Mouse (Mus musculus): ENCODE measurements around the gene Ssx2ip. TPM values are rescaled to one million over a fixed set of nuclear protein-coding genes. Genes with fewer than 3 reads are reported as not detected.

Gene Ssx2ip
- 23.2 and 30.0 TPM in 2 replicates for polyA plus RNA-seq (2016; fragmentation: Nextera tagmentation; extraction: Ambion mirVana)

GRCm38 (mm10) chr3:146404311-146405201 lies at the start of gene Ssx2ip:
TSS of gene Ssx2ip (plus strand) at chr3:146404642.
- H3K4me1 ChIP-seq, result peaks cover 29% of the 10 kb centered on the region
- 0 out of 2 replicates have a peak, but pooled peaks cover 4% of the 10 kb centered on the region for H3K36me3 ChIP-seq
- H3K9ac ChIP-seq (replicated peaks), result peak within 1 kb of the TSS; percentile 91
- peak within 1 kb of the TSS; percentile 70 for H3K4me2 ChIP-seq (replicated peaks)
- peak; percentile 99 for ATAC-seq (ENCODE audit: low FRiP score, low read depth)
- peak within 1 kb of the TSS; percentile 75 for H3K4me3 ChIP-seq
- H3K27me3 ChIP-seq, result no peaks in the 10 kb centered on the region
- H3K9me3 ChIP-seq, result no peaks in the 10 kb centered on the region
- under 1% methylated on average over 92 of the region's 100 CpGs for WGBS
- peak within 1 kb of the TSS; percentile 86 for H3K27ac ChIP-seq (replicated peaks)

- no peak for ATAC-seq (ENCODE audit: low FRiP score, low read depth)
- Histone ChIP-seq H3K27me3 (no peaks in the 10 kb centered on the region), H3K9ac (replicated peaks) (no peak overlapping the region), H3K4me2 (replicated peaks) (no peak overlapping the region), H3K4me1 (no peaks in the 10 kb centered on the region), H3K36me3 (no peaks in the 10 kb centered on the region), H3K27ac (replicated peaks) (no peak overlapping the region), H3K4me3 (no peak overlapping the region), H3K9me3 (no peaks in the 10 kb centered on the region)
- WGBS, result 85% methylated on average over 3 of the region's 3 CpGs
Observed at GRCm38 (mm10) chr3:146355146-146355545, 49.3 kb upstream of the Ssx2ip start.

GRCm38 (mm10) chr3:146365471-146365870 lies 39.0 kb upstream of the Ssx2ip start:
- Histone ChIP-seq H3K4me1 (no peaks in the 10 kb centered on the region), H3K27me3 (no peaks in the 10 kb centered on the region; the same call in 1 of the 2 replicates), H3K4me3 (no peak overlapping the region), H3K36me3 (no peaks in the 10 kb centered on the region), H3K4me2 (replicated peaks) (no peak overlapping the region), H3K9me3 (no peaks in the 10 kb centered on the region), H3K27ac (replicated peaks) (no peak overlapping the region), H3K9ac (replicated peaks) (no peak overlapping the region)
- 94% methylated on average over 9 of the region's 9 CpGs for WGBS
- no peak for ATAC-seq (ENCODE audit: low FRiP score, low read depth)

GRCm38 (mm10) chr3:146367058-146367457 lies 37.4 kb upstream of the Ssx2ip start:
- Histone ChIP-seq H3K4me3 (no peak overlapping the region), H3K27me3 (no peaks in the 10 kb centered on the region; the same call in 1 of the 2 replicates), H3K9ac (replicated peaks) (no peak overlapping the region), H3K4me1 (no peaks in the 10 kb centered on the region), H3K4me2 (replicated peaks) (no peak overlapping the region), H3K9me3 (no peaks in the 10 kb centered on the region), H3K27ac (replicated peaks) (no peak overlapping the region), H3K36me3 (no peaks in the 10 kb centered on the region)
- 96% methylated on average over 2 of the region's 2 CpGs for WGBS
- no peak for ATAC-seq (ENCODE audit: low FRiP score, low read depth)

GRCm38 (mm10) chr3:146370553-146371095 lies 33.8 kb upstream of the Ssx2ip start:
- Histone ChIP-seq H3K4me2 (replicated peaks) (no peak overlapping the region), H3K27ac (replicated peaks) (no peak overlapping the region), H3K4me1 (peaks cover 13% of the 10 kb centered on the region; the same call in 1 of the 2 replicates), H3K36me3 (no peaks in the 10 kb centered on the region), H3K27me3 (peaks cover 18% of the 10 kb centered on the region; the same call in 1 of the 2 replicates), H3K9me3 (no peaks in the 10 kb centered on the region), H3K9ac (replicated peaks) (no peak overlapping the region), H3K4me3 (no peak overlapping the region)
- no peak for ATAC-seq (ENCODE audit: low FRiP score, low read depth)
- 90% methylated on average over 7 of the region's 7 CpGs for WGBS

GRCm38 (mm10) chr3:146371201-146371600 lies 33.2 kb upstream of the Ssx2ip start:
- Histone ChIP-seq H3K9me3 (no peaks in the 10 kb centered on the region), H3K27ac (replicated peaks) (no peak overlapping the region), H3K4me1 (peaks cover 13% of the 10 kb centered on the region; the same call in 1 of the 2 replicates), H3K36me3 (no peaks in the 10 kb centered on the region), H3K4me2 (replicated peaks) (no peak overlapping the region), H3K9ac (replicated peaks) (no peak overlapping the region), H3K4me3 (no peak overlapping the region), H3K27me3 (peaks cover 20% of the 10 kb centered on the region; the same call in 1 of the 2 replicates)
- no peak for ATAC-seq (ENCODE audit: low FRiP score, low read depth)
- WGBS, result 89% methylated on average over 5 of the region's 5 CpGs

GRCm38 (mm10) chr3:146374596-146375175 lies 29.8 kb upstream of the Ssx2ip start:
- Histone ChIP-seq H3K4me1 (peaks cover 16% of the 10 kb centered on the region), H3K9ac (replicated peaks) (no peak overlapping the region), H3K4me2 (replicated peaks) (no peak overlapping the region), H3K36me3 (no peaks in the 10 kb centered on the region), H3K27me3 (peaks cover 42% of the 10 kb centered on the region), H3K9me3 (no peaks in the 10 kb centered on the region), H3K4me3 (no peak overlapping the region), H3K27ac (replicated peaks) (no peak overlapping the region)
- WGBS, result 66% methylated on average over 3 of the region's 3 CpGs
- ATAC-seq (ENCODE audit: low FRiP score, low read depth), result no peak

GRCm38 (mm10) chr3:146375224-146375657 lies 29.2 kb upstream of the Ssx2ip start:
- Histone ChIP-seq H3K36me3 (no peaks in the 10 kb centered on the region), H3K9me3 (no peaks in the 10 kb centered on the region), H3K27me3 (peaks cover 42% of the 10 kb centered on the region), H3K27ac (replicated peaks) (no peak overlapping the region), H3K9ac (replicated peaks) (no peak overlapping the region), H3K4me2 (replicated peaks) (no peak overlapping the region), H3K4me3 (no peak overlapping the region), H3K4me1 (peaks cover 21% of the 10 kb centered on the region)
- WGBS, result 16% methylated on average over 4 of the region's 4 CpGs
- ATAC-seq (ENCODE audit: low FRiP score, low read depth), result no peak

GRCm38 (mm10) chr3:146376337-146377130 lies 27.9 kb upstream of the Ssx2ip start:
- Histone ChIP-seq H3K4me1 (peaks cover 23% of the 10 kb centered on the region), H3K9me3 (no peaks in the 10 kb centered on the region), H3K27ac (replicated peaks) (no peak overlapping the region), H3K4me3 (no peak overlapping the region), H3K36me3 (no peaks in the 10 kb centered on the region), H3K27me3 (peaks cover 42% of the 10 kb centered on the region), H3K4me2 (replicated peaks) (no peak overlapping the region), H3K9ac (replicated peaks) (no peak overlapping the region)
- ATAC-seq (ENCODE audit: low FRiP score, low read depth), result no peak
- 83% methylated on average over 15 of the region's 15 CpGs for WGBS

GRCm38 (mm10) chr3:146377216-146377615 lies 27.2 kb upstream of the Ssx2ip start:
- ATAC-seq (ENCODE audit: low FRiP score, low read depth), result no peak
- peaks cover 23% of the 10 kb centered on the region for H3K4me1 ChIP-seq
- H3K9me3 ChIP-seq, result no peaks in the 10 kb centered on the region
- no peaks in the 10 kb centered on the region for H3K36me3 ChIP-seq
- no peak overlapping the region for H3K9ac ChIP-seq (replicated peaks)
- H3K4me2 ChIP-seq (replicated peaks), result no peak overlapping the region
- peaks cover 42% of the 10 kb centered on the region for H3K27me3 ChIP-seq
- H3K4me3 ChIP-seq, result no peak overlapping the region
- WGBS, result 89% methylated on average over 5 of the region's 5 CpGs
- H3K27ac ChIP-seq (replicated peaks), result no peak overlapping the region

- no peak overlapping the region for H3K4me2 ChIP-seq (replicated peaks)
- H3K4me3 ChIP-seq, result no peak overlapping the region
- 84% methylated on average over 8 of the region's 8 CpGs for WGBS
- no peak overlapping the region for H3K9ac ChIP-seq (replicated peaks)
- no peak overlapping the region for H3K27ac ChIP-seq (replicated peaks)
- H3K9me3 ChIP-seq, result no peaks in the 10 kb centered on the region
- H3K4me1 ChIP-seq, result peaks cover 23% of the 10 kb centered on the region
- no peaks in the 10 kb centered on the region for H3K36me3 ChIP-seq
- H3K27me3 ChIP-seq, result peaks cover 27% of the 10 kb centered on the region
- ATAC-seq (ENCODE audit: low FRiP score, low read depth), result no peak
Observed at GRCm38 (mm10) chr3:146378753-146379152, 25.7 kb upstream of the Ssx2ip start.

All from midbrain, embryonic 12.5 days (tissue).